Mouse (Mus musculus): ENCODE results near the gene Map4k2.

Map4k2 gene

DNA sequence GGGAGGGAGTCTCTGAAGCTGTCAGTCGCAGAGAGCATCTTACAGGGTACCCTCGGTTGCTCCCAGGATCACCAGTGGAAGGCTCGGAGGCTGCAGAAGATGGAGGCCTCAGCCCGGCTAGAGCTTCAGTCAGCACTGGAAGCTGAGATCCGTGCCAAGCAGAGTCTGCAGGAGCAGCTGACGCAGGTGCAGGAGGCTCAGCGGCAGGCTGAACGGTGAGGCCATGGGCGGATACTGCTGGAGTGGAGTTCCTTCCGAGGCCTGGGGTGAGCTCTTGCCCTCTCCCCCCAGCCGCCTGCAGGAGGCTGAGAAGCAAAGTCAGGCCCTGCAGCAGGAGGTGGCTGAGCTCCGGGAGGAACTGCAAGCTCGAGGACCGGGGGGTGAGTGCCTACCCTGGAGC is 25.4 kb upstream of the Map4k2 start:
- no peak for DNase-seq (ENCODE audit: low spot score in 2 of 2)

DNA sequence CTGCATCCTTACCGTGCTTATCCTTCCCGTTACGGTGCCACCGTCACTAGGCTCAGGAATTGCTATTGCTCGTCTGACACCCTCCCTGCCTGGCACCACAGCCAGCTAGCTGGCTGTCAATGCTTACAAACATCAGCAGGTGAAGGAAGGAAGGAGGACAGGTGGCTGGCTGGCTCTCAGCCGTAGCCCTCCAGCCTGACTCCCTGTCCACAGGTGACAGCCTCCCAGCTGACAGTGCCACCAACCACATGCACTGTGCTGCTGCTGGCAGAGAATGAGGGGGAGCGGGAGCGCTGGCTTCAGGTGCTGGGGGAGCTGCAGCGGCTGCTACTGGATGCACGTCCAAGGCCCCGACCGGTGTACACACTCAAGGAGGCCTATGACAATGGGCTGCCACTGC is 22.8 kb upstream of the Map4k2 start:
- DNase-seq (ENCODE audit: low spot score in 2 of 2) = no peak

DNA sequence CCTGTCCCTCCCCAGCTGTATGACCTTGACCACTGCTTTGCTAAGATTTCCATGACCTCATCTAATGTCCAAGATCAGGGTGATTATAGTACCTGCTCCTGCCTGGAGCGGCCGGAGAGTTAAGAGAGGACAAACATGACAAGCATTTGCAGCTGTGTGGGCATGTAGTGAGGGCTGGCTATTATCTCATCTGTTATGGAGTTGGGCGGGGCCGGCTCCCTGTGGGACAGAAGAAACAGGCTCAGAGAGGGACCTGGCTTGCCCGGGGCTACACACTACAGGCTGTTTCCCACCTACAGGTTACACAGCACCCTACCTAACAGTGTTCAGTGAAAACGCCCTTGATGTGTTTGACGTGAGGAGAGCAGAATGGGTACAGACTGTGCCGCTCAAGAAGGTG is 19.6 kb upstream of the Map4k2 start:
- DNase-seq (ENCODE audit: low spot score in 2 of 2) = no peak

DNA sequence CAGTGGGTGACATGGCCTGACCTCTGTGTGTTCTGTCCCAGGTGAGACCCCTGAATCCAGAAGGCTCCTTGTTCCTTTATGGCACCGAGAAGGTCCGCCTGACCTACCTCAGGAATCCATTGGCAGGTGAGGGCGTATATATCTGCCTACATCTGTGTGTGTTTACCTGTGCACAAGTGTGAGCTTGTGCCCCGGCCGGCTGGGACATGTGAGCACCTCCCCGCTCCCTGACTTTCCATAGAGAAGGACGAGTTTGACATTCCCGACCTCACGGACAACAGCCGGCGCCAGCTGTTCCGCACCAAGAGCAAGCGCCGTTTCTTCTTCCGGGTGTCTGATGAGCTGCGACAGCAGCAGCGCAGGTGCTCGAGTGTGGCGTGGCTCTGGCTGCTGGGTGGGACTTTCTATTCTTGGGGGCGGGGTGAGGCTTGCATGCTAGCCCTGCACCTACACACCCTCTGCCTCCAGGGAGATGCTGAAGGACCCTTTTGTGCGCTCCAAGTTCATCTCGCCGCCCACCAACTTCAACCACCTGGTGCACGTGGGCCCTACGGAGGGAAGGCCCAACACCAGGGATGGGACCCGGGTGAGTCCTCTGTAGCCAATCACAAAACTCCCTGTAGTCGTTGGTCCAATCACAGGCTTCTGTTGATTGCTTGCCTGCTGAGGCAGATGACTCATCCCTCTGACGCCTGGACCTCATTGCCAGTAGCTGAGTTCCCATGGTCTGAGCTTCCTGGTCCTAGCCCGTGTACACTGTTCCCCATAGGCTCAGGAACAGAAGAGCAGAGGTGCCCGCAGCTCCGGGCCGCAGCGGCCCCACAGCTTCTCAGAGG is 18.9 kb upstream of the Map4k2 start:
- no peak for DNase-seq (ENCODE audit: low spot score in 2 of 2)

DNA sequence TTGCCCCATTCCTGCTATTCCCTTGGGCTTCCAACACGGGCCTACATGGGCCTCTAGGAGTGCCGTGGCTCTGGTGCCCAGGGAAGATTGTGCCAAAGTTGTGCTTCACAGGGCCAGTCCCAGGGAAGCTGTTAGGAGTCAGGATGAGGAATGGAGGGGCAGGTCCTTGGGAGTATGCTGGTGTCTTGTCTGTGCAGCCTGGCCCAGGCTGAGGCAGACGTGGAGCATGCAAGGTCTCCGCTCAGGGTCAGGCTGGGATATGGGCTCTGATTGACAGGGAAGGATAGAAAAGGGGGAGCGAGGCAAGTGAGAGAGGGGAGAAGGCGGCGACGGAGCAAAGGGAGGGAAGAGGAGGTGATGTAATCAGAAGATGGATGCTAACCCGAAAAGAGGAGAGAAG is 16.2 kb upstream of the Map4k2 start:
- no peak for DNase-seq (ENCODE audit: low spot score in 2 of 2)

DNA sequence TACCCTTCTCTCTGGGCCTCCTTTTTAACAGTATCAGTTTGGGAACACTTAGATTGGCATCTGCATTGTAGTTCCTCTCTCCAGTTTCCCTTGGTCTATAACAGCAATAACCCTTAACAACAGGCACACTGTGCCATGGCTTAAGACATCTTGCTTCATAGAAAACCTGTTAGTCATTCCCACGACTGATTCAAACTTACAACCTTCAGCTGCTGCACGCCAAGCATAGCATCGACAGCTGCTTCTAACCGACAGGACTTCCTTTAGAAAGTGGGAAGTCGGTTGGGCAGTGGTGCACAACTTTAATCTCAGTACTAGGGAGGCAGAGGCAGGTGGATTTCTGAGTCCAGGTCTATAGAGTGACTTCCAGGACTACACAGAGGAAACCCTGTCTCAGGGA is 9.8 kb upstream of the Map4k2 start:
- no peak for DNase-seq (ENCODE audit: low spot score in 2 of 2)

DNA sequence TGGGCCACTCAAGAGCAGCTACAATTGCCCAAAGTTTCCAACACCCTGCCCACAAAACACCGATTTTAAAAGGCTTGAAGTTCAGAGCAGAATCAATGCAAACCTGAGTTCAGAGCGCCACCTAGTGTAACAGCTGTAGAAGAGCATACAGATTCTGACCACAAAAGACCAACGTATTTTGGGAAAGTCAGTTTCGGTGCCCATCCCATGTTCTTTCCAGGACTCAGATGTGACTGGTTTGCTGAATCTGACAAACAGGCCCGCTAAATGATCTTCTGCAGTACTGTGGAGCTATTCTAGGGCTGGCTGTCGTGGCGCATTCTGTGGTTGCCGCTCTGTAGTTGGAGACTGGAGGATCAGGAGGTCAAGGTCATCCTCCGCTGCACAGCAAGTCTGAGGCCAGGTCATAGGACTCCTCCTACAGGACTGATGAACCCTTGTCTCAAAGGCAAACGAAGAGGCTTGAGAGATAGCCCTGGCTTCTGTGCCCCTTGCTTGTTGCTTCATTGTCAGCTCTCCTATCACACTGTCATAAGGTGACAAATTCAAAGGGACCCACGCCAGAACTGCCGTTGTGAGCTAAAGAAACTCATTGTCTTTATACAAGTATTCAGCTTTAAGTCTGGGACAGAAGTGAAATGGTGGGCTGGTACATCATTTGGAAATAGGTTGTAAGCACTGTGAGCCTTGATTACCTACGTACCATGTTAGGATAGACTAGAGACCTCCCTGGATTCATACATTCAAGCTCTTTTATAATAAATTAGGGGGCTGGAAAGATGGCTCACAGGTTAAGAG is 9.0 kb upstream of the Map4k2 start:
- DNase-seq (ENCODE audit: low spot score in 2 of 2) = peak in 1 of 2 experiments; percentile 54

DNA sequence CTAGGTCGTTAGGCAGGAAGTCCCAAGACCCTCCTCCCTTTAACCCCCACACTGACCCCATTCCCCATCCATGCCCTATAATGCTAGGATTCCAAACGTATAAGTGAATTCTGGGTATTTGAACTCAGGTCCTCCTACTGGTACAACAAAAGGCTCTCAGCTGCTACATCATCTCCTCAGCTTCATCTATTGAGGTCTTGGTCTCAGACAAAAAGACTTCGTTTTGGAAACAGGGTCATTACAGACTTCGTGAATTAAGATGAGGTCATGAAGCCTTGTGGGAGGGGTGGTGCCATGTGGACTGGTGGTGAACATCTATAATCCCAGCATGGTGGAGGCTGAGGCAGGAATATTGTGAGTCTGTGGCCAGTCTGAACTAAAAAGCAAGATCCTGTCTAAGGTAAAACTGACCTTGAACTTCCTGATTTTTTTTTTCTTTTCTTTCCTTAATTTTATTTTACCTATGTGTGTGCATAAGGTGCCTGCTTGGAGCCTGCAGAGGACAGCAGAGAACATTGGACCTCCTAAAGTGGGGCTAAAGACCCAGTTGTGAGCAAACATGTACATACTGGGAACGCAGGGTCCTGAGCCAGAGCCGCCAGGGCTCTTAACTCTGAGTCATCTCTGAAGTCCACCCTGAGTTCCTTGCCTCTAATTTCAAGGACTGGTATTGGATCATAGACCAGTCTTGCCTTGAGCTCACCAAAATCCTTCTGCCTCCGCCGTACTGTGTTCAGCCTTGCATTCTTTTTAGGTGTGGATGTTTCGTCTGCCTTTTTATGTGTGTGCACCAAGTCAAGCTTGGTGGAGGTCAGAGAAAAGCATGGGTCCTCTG is 7.0 kb upstream of the Map4k2 start:
- DNase-seq (ENCODE audit: low spot score in 2 of 2) = no peak

DNA sequence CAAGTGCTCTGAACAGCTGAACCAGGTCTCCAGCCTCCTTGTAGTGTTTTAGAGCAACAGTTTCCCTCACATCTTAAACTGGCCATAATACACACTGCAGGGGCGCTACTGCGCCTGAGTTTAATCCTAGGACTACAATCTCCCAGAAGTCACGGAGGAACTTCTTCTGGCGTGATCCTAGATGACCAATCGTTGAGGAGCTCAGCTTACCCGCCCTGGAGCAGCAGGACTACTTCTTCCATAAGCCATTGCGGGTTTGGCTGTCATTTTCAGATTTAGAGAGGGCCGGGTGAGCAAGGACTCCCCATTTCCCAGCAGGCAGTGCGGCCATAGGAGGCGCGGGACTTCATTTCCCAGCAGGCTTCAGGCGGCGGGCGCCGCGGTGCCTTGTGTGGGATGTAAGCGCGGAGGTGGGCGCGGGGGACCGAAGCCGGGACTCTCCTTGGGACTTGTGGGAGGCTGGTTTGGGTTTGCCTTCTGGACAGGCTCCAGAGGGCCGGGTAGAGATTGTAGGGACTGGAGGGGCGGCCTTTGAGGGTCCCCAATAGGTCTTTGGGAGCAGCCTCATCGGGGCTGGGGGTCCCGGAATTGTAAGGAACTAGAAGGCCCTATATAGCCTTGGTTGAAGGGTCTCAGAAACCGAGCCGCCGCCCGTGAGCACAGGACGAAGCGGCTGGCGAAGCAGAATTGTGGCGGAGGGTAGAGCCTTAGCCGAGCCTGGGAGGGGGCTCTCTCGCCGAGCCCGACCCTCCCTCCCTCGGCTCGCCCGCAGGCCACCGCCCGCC is 6.1 kb upstream of the Map4k2 start, which contains the start of gene Men1:
Gene Men1, plus strand, starts transcription at position 307 of the 785 bp plus-strand sequence.
- peak; percentile 79 to 84 for DNase-seq (ENCODE audit: low spot score in 2 of 2)

DNA sequence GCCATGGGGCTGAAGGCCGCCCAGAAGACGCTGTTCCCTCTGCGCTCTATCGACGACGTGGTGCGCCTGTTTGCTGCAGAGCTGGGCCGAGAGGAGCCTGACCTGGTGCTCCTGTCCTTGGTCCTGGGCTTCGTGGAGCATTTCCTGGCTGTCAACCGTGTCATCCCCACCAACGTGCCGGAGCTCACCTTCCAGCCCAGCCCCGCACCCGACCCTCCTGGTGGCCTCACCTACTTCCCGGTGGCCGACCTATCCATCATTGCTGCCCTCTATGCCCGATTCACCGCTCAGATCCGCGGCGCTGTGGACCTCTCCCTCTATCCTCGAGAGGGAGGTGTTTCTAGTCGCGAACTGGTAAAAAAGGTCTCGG is 5.5 kb upstream of the Map4k2 start:
- peak in 1 of 2 experiments; percentile 25 for DNase-seq (ENCODE audit: low spot score in 2 of 2)

DNA sequence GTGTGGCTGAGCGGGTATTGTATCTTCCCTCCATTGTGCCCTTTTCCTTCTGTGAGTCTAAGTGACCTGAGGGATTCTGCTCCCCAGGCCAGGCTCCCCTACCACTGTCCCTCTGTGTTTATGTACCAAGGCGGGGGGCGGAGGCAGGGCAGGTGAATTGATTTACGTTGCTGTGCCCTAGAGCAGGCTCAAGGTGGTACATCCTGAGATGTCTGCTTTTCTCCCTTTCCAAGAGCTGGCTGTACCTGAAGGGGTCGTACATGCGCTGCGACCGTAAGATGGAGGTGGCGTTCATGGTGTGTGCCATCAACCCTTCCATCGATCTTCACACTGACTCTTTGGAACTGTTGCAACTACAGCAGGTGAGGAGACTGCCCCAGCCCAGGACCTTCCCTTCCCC is 4.0 kb upstream of the Map4k2 start:
- DNase-seq (ENCODE audit: low spot score in 2 of 2) = no peak

DNA sequence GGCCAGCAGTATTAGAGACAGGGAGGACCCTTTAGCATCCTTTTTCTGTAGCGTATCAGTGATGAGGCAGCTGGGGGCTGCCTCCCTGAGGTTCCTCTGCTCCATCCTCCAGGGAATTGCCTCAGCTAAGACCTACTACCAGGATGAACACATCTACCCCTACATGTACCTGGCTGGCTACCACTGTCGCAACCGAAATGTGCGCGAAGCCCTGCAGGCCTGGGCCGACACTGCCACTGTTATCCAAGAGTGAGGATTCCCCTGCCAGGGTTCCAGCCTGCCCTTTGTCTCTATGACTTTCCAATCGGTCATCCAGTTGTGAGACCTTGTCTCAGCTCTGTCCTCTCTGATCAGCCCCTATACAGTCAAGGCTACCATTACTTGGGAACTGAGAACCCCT is 2.8 kb upstream of the Map4k2 start:
- no peak for DNase-seq (ENCODE audit: low spot score in 2 of 2)

DNA sequence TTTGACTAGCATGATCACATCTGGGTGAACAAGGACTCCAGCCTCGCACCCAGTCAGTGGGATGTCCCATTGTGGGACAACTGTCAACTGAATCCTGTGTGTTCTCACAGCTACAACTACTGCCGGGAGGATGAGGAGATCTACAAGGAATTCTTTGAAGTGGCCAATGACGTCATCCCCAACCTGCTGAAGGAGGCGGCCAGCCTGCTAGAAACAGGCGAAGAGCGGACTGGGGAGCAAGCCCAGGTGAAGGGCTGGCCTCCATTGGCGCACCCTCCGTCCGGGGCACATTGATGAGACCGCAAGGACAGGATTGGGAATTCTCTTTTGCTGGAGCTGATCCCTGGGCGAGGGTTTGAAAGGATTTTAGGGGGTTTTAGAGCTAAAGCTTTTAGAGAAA is 2.2 kb upstream of the Map4k2 start:
- no peak for DNase-seq (ENCODE audit: low spot score in 2 of 2)

DNA sequence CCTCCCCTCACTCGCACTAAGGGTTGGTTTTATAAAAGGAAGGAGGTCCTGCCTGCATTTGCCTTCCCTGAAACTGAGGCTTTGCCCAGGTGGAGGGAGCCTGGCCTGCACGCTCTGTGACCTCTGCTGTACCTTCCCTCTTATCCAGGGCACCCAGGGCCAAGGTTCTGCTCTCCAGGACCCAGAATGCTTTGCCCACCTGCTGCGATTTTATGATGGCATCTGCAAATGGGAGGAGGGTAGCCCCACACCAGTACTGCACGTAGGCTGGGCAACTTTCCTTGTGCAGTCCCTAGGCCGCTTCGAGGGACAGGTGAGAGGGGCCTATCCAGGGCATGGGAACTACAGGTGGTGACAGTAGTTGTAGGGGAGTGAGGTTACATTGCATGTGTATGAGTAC is 1.7 kb upstream of the Map4k2 start:
- DNase-seq (ENCODE audit: low spot score in 2 of 2) = no peak

DNA sequence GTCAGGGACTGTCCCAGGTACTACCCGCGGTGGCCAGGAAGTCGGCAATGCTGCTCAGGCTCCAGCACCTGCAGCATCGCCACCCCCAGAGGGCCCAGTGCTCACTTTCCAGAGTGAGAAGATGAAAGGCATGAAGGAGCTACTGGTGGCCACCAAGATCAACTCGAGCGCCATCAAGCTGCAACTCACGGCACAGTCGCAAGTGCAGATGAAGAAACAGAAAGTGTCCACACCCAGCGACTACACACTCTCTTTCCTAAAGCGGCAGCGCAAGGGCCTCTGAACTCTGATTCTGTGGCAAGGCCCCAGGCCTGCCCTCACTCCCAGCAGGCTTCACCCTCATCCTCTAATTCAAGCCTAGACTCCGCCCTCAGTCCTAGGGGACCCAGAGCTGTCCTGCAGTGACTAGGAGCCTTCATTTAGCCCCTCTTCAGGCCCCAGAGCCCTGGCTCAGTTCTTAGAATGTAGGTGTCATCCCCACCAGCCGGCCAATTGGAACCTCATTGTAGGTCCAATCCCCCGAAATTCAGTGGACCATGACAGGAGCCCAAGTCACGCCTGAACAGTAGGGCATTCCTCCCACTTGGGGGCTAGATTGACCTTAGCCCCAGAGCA is 938 bp upstream of the Map4k2 start:
- peak; percentile 58 to 71 for DNase-seq (ENCODE audit: low spot score in 2 of 2)

DNA sequence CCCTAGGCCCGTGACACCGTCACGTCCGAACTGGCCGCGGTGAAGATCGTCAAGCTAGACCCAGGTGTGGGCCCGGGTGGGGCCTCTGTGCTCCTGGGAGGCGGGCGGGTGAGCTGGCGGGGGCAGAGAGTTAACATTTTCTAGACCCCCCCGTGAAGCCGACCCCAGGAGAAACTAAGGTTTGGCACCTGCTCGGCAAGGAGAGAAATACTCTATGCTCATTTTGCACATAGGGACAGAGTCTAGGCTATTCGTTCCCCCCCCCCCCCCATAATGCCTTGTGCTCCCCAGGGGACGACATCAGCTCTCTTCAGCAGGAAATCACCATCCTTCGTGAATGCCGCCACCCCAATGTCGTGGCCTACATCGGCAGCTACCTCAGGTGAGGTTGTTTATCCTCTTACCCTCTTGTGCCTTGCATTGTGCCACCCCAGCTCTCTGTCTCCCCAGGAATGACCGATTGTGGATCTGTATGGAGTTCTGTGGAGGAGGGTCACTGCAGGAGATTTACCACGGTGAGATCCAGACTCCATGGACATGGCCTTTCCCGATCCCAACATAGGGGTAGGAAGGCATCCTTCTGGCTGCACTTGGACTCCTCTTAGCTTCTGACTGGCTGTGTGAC is 630 bp downstream of the Map4k2 start:
- DNase-seq (ENCODE audit: low spot score in 2 of 2) = no peak

DNA sequence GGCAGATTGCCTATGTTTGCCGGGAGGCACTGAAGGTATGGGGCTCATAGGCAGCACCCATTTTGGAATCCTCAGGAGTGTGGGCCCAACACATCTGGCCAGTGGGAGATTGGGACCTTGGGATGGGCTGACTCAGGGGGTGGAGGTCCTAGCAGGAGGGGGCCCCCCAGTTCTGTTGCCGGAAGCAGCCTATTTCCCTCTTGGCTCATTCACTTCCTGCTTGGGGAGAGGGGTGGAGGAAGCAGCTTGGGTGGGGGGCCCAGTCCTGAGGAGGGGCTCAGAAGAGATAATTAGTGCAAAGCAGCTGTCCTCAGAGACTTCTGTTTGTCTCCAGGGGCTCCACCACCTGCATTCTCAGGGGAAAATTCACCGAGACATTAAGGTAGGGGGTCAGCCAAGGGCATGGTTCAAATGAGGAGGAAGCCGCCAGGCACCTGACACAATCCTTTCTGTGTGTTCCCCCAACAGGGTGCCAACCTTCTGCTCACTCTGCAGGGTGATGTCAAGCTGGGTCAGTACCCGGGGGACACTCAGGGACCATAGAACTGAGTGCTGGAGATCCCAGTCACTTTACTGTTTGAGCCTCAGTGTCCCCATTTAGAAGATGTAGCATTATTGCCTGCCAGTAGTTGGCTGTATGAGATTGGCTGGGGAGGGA is 1.5 kb downstream of the Map4k2 start:
- DNase-seq (ENCODE audit: low spot score in 2 of 2) = no peak

DNA sequence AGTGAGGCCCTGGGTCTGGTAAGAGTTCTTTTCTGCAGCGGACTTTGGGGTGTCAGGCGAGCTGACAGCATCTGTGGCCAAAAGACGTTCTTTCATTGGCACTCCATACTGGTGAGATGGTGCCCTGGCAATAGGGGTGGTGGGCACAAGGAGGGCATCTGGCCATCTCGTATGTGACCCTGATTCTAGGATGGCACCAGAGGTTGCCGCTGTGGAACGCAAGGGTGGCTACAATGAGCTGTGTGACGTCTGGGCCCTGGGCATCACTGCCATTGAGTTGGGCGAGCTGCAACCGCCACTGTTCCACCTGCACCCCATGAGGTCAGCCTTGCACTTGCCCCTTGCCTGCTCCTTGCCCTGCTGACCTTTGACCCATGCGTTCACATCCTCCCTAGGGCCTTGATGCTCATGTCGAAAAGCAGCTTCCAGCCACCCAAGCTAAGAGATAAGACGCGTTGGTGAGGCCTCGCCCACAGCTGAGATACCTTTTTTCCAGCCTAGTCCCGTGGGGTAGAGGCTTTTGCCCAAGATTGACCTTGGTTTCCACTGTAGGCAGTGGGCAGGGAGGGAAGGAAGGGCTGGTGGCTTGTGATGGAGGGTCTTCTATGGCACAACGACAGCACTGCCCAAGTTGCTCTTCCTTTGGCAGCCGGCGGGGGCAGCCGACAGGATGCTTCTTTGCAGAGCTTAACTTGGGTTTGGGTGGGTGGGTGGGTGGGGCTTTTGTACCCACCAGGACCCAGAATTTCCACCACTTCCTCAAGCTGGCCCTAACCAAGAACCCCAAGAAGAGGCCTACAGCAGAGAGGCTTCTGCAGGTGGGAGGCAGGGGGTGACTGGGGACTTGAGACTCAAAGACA is 2.4 kb downstream of the Map4k2 start:
- DNase-seq (ENCODE audit: low spot score in 2 of 2) = no peak

DNA sequence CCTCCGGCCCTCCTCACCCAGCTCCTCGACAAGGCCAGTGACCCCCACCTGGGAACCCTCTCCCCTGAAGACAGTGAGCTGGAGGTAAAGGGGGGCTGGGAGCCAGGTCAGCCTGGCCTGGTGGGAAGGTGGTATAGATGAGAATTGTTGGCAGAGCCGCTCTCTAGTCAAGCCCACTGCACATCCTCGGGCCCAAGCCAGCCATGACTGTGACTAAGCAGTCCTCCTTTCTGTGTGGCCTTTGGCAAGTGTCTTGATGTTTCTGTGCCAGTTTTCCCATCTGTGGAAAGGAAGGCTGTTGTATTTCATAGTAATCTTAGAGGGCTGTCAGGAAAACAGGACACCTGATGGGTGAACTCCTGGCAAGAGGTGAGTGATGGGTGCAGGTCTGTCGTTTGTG is 3.1 kb downstream of the Map4k2 start:
- DNase-seq (ENCODE audit: low spot score in 2 of 2) = no peak

Data from spleen, postnatal 14 days (tissue).